20 mouse cellular contexts compared by ENCODE assay signal in genomic region chr11:5215401-5216187, GRCm38 (mm10). TPM values are rescaled to one million over a fixed set of nuclear protein-coding genes. Genes with fewer than 3 reads are reported as not detected.
DNase-seq lines count a peak whose midpoint lies in the region; ATAC-seq and TF ChIP-seq lines count a peak whose summit lies in the region.
"Had no signal": no experiment of that assay in that cellular context is flagged by ENCODE, and none has a peak within 500 bp of the region (broad histone marks: within the 10 kb centered on the region; RNA-seq: fewer than 3 reads in every experiment).

No protein-coding gene starts in this region.

- H3K4me3 ChIP-seq in lung, adult 2 months (replicated peaks; ENCODE audit: extremely low read depth, low read depth, low read length): no peak overlapping the region
- no peak overlapping the region for H3K4me3 ChIP-seq in kidney, adult 2 months (ENCODE audit: insufficient read depth, low read depth, low read length)
- no peak overlapping the region for H3K4me3 ChIP-seq in hindbrain, embryonic 12.5 days
- H3K4me3 ChIP-seq: erythroblast, embryonic 14.5 days; limb, embryonic 13.5 days had no signal

- no peak overlapping the region for H3K9ac ChIP-seq in hindbrain, embryonic 12.5 days
- H3K9ac ChIP-seq: limb, embryonic 13.5 days; lung, embryonic 14.5 days had no signal

- no peak for TF ChIP-seq CTCF in lung, adult 2 months (IDR thresholded peaks at IDR 0.05; ENCODE audit: insufficient read depth, low read length)
- no peak for TF ChIP-seq CTCF in kidney, adult 2 months (conservative IDR thresholded peaks at IDR 0.05; ENCODE audit: insufficient read depth, insufficient read length, low read depth, low read length)

- H3K4me1 ChIP-seq in lung, adult 2 months (ENCODE audit: control insufficient read depth, insufficient read depth, low read length): peaks cover 2% of the 10 kb centered on the region; the same call in 1 of the 2 replicates
- H3K4me1 ChIP-seq in kidney, adult 2 months (ENCODE audit: control insufficient read depth, insufficient read depth, low read length): no peaks in the 10 kb centered on the region
- H3K4me1 ChIP-seq in hindbrain, embryonic 12.5 days: no peaks in the 10 kb centered on the region

- H3K9me3 ChIP-seq in hindbrain, embryonic 12.5 days (replicated peaks): no peaks in the 10 kb centered on the region
- H3K9me3 ChIP-seq: G1E; limb, embryonic 13.5 days had no signal

- 65% methylated on average over 14 of the region's 14 CpGs for WGBS in lung, adult 2 months
- 90% methylated on average over 14 of the region's 14 CpGs for WGBS in kidney, adult 2 months
- 90% methylated on average over 14 of the region's 14 CpGs for WGBS in hindbrain, embryonic 12.5 days

- no peak overlapping the region for H3K4me2 ChIP-seq in hindbrain, embryonic 12.5 days (replicated peaks)
- H3K4me2 ChIP-seq: limb, embryonic 13.5 days; lung, embryonic 14.5 days; midbrain, embryonic 11.5 days had no signal

- H3K36me3 ChIP-seq in kidney, adult 2 months (ENCODE audit: control insufficient read depth, insufficient read depth, low read length): no peaks in the 10 kb centered on the region; the same call in 1 of the 2 replicates
- no peaks in the 10 kb centered on the region; the same call in 1 of the 2 replicates for H3K36me3 ChIP-seq in hindbrain, embryonic 12.5 days
- H3K36me3 ChIP-seq: G1E had no signal

- no peak overlapping the region for H3K27ac ChIP-seq in kidney, adult 2 months (ENCODE audit: insufficient read depth, low read depth, low read length)
- no peak overlapping the region for H3K27ac ChIP-seq in hindbrain, embryonic 12.5 days
- H3K27ac ChIP-seq: limb, embryonic 13.5 days had no signal

- peak; percentile 23 to 56 for DNase-seq in lung, adult 18-20 months
- no peak for DNase-seq in lung, adult 2 months
- peak; percentile 56 for DNase-seq in T-cell, adult 2 months (ENCODE audit: low spot score)
- DNase-seq in thymus, postnatal 14 days: peak; percentile 42
- no peak for DNase-seq in kidney, adult 2 months
- no peak for DNase-seq in cerebellum, adult 11-12 months
- DNase-seq: adrenal gland, postnatal 10 days; cerebellum, adult 18-20 months; heart, postnatal 14 days; kidney, adult 8-10 months; kidney, postnatal 36 days; lung, embryonic 14.5 days had no signal

- no peak for TF ChIP-seq POLR2A in lung, adult 2 months (IDR thresholded peaks at IDR 0.05; ENCODE audit: borderline replicate concordance, extremely low read depth, low read depth, low read length)
- no peak for TF ChIP-seq POLR2A in kidney, adult 2 months (IDR thresholded peaks at IDR 0.05; ENCODE audit: low read depth, low read length)

- ATAC-seq in megakaryocyte, adult 5-6 weeks (ENCODE audit: poor library complexity, severe bottlenecking): peak; percentile 58
- ATAC-seq in hindbrain, embryonic 12.5 days (ENCODE audit: low FRiP score): no peak
- ATAC-seq: forebrain, embryonic 16.5 days; hindbrain, embryonic 16.5 days had no signal

- no peaks in the 10 kb centered on the region for H3K27me3 ChIP-seq in kidney, adult 2 months (replicated peaks; ENCODE audit: control insufficient read depth, insufficient read depth, low read length)
- H3K27me3 ChIP-seq in hindbrain, embryonic 12.5 days: no peaks in the 10 kb centered on the region
- H3K27me3 ChIP-seq: limb, embryonic 13.5 days had no signal

RNA-seq across cellular contexts. Expression of gene Kremen1, which starts 45.8 kb away (rescaled TPM):
- polyA plus RNA-seq in lung, adult 2 months (2012; rRNA removed): 28.6 and 33.2 TPM in 2 replicates
- total RNA-seq in megakaryocyte, adult 5-6 weeks (2015): 4.2 and 5.4 TPM in 2 replicates
- 4.2 and 5.4 TPM in 2 replicates for total RNA-seq in megakaryocyte, adult 5-6 weeks (2017)
- 21.6 and 22.7 TPM in 2 replicates for polyA plus RNA-seq in kidney, adult 2 months (2012; rRNA removed)
- polyA plus RNA-seq in hindbrain, embryonic 12.5 days (2016; fragmentation: Nextera tagmentation; extraction: Ambion mirVana): 17.8 and 18.1 TPM in 2 replicates

Comparison
In these comparisons a context has a peak if more than half of its experiments do, and no peak if none do; other contexts are left out.
1. DNase-seq: peak in lung, adult 18-20 months (2 of 2), T-cell, adult 2 months (single experiment) and thymus, postnatal 14 days (single experiment); none in lung, adult 2 months (single experiment), kidney, adult 2 months (single experiment) and cerebellum, adult 11-12 months (single experiment).